ENCODE assay signal across 17 mouse cellular contexts in the genomic region with DNA sequence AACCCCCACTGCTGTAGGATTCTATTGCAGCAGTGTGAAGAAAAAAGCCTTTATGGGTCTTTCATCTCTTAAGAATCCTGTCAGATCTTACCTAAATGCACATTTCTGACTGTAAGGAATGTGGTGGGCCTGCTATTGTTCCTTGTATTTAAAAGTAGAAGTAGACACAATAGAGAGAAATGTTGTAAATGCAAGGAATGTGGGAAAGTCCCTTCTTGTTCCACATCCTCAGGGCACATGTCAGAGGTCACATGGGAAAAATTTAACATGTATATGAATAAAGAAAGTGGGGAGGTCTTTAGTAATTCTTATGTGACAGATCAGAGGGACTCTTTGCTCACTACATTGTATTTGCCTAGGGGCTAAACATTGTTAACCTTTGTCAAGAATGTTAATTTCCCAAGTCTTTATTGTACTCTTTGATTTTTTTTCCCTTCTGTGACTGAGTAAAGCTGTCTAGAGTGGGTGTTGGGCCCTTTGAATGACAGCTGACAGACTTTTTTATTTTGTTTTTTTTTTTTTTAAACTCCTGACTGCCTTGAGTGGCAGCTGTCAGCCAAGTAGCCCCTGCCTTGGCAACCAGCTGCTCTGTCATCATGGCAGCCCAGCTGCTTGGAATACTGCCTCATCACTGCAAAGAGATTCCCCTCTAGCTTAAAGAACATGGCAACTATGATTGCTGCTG.
"Had no signal": no experiment of that assay in that cellular context is flagged by ENCODE, and none has a peak within 500 bp of the region (broad histone marks: within the 10 kb centered on the region; RNA-seq: fewer than 3 reads in every experiment).

No protein-coding gene starts in this region.

- DNase-seq: kidney, postnatal 25 days; layer of hippocampus, postnatal 36 days; liver, embryonic 13.5 days; liver, postnatal 0 days; lung, postnatal 14 days; right cerebral cortex, postnatal 4 days; spleen, adult 18-20 months; thymus, adult 18-20 months; thymus, postnatal 25 days had no signal

- H3K4me3 ChIP-seq: kidney, embryonic 15.5 days; limb, embryonic 15.5 days; liver, embryonic 13.5 days; lung, embryonic 15.5 days; megakaryocyte, embryonic 14.5 days; midbrain, embryonic 15.5 days; neural tube, embryonic 12.5 days had no signal

- ATAC-seq: liver, postnatal 0 days; midbrain, embryonic 15.5 days had no signal

- H3K9ac ChIP-seq: kidney, embryonic 15.5 days; limb, embryonic 15.5 days; liver, embryonic 13.5 days; liver, postnatal 0 days; lung, embryonic 15.5 days; midbrain, embryonic 15.5 days; neural tube, embryonic 12.5 days had no signal

- H3K27me3 ChIP-seq: kidney, embryonic 15.5 days; limb, embryonic 15.5 days; liver, embryonic 13.5 days; lung, embryonic 15.5 days; megakaryocyte, embryonic 14.5 days; midbrain, embryonic 15.5 days; neural tube, embryonic 12.5 days had no signal

- H3K4me1 ChIP-seq: kidney, embryonic 15.5 days; liver, embryonic 13.5 days; lung, embryonic 15.5 days; megakaryocyte, embryonic 14.5 days had no signal

- H3K36me3 ChIP-seq: kidney, embryonic 15.5 days; limb, embryonic 15.5 days; liver, embryonic 13.5 days; lung, embryonic 15.5 days; midbrain, embryonic 15.5 days; neural tube, embryonic 12.5 days had no signal

- H3K27ac ChIP-seq: kidney, embryonic 15.5 days; limb, embryonic 15.5 days; liver, embryonic 13.5 days; lung, embryonic 15.5 days; macrophage; midbrain, embryonic 15.5 days; neural tube, embryonic 12.5 days had no signal

- H3K9me3 ChIP-seq: kidney, embryonic 15.5 days; limb, embryonic 15.5 days; liver, embryonic 13.5 days; lung, embryonic 15.5 days; megakaryocyte, embryonic 14.5 days; midbrain, embryonic 15.5 days; neural tube, embryonic 12.5 days had no signal

- H3K4me2 ChIP-seq: kidney, embryonic 15.5 days; limb, embryonic 15.5 days; liver, embryonic 13.5 days; lung, embryonic 15.5 days; midbrain, embryonic 11.5 days; midbrain, embryonic 15.5 days; neural tube, embryonic 12.5 days had no signal
